Mouse (Mus musculus): Measurements from ENCODE around the gene Akna.

- TF ChIP-seq CTCF (IDR thresholded peaks at IDR 0.05; ENCODE audit: extremely low read depth, insufficient read length, insufficient replicate concordance, low read depth, low read length): no peak
- TF ChIP-seq POLR2A (IDR thresholded peaks at IDR 0.05; ENCODE audit: low read depth, low read length): no peak
Measured at GRCm38 (mm10) chr4:63414951-63415350, 11.8 kb upstream of the Akna start.
